Mouse (Mus musculus) fibroblast of lung, adult 2 months (primary cell): ENCODE measurements around the gene Rrp8.
"Not testable (repeated sequence)": the region's sequence is repeated elsewhere in the genome, so short reads cannot be mapped to it uniquely, and the experiment has no call there.

Experiments
- DNase-seq: peaks from one replicate; pipeline ENCODE4 v3.0.0-alpha.2; 2011; ENCODE audit warnings: low read depth

Gene Rrp8

GRCm38 (mm10) chr7:105743926-105744590, 6.9 kb upstream of the Rrp8 start, which contains the start of gene Taf10:
TSS of gene Taf10 (minus strand) at chr7:105744361.
- DNase-seq, result no peak

- DNase-seq, result not testable (repeated sequence)
Measured at GRCm38 (mm10) chr7:105743246-105743925, 6.2 kb upstream of the Rrp8 start.

- not testable (repeated sequence) for DNase-seq
Measured at GRCm38 (mm10) chr7:105742539-105743215, 5.5 kb upstream of the Rrp8 start.

GRCm38 (mm10) chr7:105741978-105742377, 4.8 kb upstream of the Rrp8 start:
- no peak for DNase-seq

GRCm38 (mm10) chr7:105740851-105741250, 3.7 kb upstream of the Rrp8 start:
- DNase-seq, result no peak

- no peak for DNase-seq
Measured at GRCm38 (mm10) chr7:105740089-105740795, 3.1 kb upstream of the Rrp8 start.

GRCm38 (mm10) chr7:105738948-105739347, 1.8 kb upstream of the Rrp8 start:
- no peak for DNase-seq

- no peak for DNase-seq
Measured at GRCm38 (mm10) chr7:105738286-105738685, 1.1 kb upstream of the Rrp8 start.

- no peak for DNase-seq
Measured at GRCm38 (mm10) chr7:105737648-105738047, 463 bp upstream of the Rrp8 start.

GRCm38 (mm10) chr7:105736264-105736901, 802 bp downstream of the Rrp8 start, which contains the start of gene Ilk:
TSS of gene Ilk (plus strand) at chr7:105736592.
- peak; percentile 70 for DNase-seq

- not testable (repeated sequence) for DNase-seq
Measured at GRCm38 (mm10) chr7:105735464-105735863, 1.7 kb downstream of the Rrp8 start.

- DNase-seq, result no peak
Measured at GRCm38 (mm10) chr7:105734826-105735225, 2.4 kb downstream of the Rrp8 start.

GRCm38 (mm10) chr7:105733836-105734235, 3.3 kb downstream of the Rrp8 start:
- DNase-seq, result no peak

GRCm38 (mm10) chr7:105728701-105729428, 8.3 kb downstream of the Rrp8 start:
- DNase-seq, result no peak

GRCm38 (mm10) chr7:105726980-105727325, 10.2 kb downstream of the Rrp8 start:
- DNase-seq, result no peak

- no peak for DNase-seq
Measured at GRCm38 (mm10) chr7:105726144-105726979, 10.8 kb downstream of the Rrp8 start.

- DNase-seq, result no peak
Measured at GRCm38 (mm10) chr7:105721916-105722315, 15.3 kb downstream of the Rrp8 start.

GRCm38 (mm10) chr7:105715366-105715765, 21.8 kb downstream of the Rrp8 start:
- DNase-seq, result no peak

- DNase-seq, result no peak
Measured at GRCm38 (mm10) chr7:105708733-105709132, 28.5 kb downstream of the Rrp8 start.

GRCm38 (mm10) chr7:105703816-105704215, 33.4 kb downstream of the Rrp8 start:
- DNase-seq, result no peak
